Mouse (Mus musculus): ENCODE measurements around the gene Elavl4. TPM values are rescaled to one million over a fixed set of nuclear protein-coding genes. Genes with fewer than 3 reads are reported as not detected.

The Elavl4 gene
- polyA plus RNA-seq, 1 experiment from 2014 or later = 0.76 TPM

Other genes starting within 250 kb of the Elavl4 start
- gene Agbl4, start 45.8 kb upstream of the Elavl4 start, polyA plus RNA-seq (2016; fragmentation: Nextera tagmentation; extraction: Ambion mirVana) = not detected in 2 replicates